Mouse (Mus musculus) cerebellum, postnatal 10 days (tissue): ENCODE results near the gene Dagla.

Experiments
- DNase-seq, 2 experiments: peaks; one replicate each; pipeline ENCODE4 v3.0.0; 2021; ENCODE audit warnings: mixed read lengths in 2 of 2

Gene Dagla

DNA sequence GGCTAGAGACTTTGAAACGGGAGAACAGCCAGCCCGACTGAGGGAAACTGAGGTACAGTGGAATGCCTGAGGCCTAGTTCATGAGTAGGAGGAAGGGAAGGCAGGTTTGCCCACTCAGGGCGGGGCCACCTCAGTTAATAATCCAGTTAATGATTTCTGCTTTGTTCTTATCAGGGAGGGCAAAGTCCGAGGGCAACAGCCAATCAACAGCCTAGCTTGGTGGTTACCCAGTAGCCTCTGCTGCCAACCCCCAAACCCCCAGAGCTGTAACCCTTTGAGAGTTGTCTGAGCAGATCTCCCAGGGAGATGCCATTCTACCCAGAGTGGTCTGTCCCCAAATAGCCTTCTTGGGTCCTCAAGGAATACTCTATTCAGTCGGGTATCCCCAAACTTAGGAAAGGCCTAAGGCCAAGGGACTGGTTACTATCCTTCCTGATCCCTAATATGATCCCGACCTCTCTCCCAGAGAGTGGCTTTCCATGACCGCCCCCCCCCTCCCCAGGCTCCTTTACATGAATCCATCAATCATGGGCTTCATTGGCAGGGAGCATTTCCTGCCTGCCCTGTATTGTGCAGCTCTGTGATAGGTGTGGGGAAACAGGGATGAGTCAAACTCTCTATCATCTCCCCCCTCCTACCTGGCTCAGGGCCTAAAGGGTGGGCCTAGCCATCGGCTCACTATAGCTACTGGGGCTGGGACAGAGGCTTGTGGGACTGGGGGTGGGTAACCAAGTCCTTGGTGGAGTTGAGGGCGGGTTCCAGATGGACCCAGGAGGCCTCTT lies 68.7 kb downstream of the Dagla start:
- DNase-seq: no peak

GRCm38 (mm10) chr19:10232327-10233017 lies 72.2 kb downstream of the Dagla start:
- peak in 1 of 2 experiments; percentile 33 for DNase-seq

- no peak for DNase-seq
Measured at GRCm38 (mm10) chr19:10231871-10232270, 72.8 kb downstream of the Dagla start.

GRCm38 (mm10) chr19:10231016-10231415 lies 73.7 kb downstream of the Dagla start:
- DNase-seq: no peak

DNA sequence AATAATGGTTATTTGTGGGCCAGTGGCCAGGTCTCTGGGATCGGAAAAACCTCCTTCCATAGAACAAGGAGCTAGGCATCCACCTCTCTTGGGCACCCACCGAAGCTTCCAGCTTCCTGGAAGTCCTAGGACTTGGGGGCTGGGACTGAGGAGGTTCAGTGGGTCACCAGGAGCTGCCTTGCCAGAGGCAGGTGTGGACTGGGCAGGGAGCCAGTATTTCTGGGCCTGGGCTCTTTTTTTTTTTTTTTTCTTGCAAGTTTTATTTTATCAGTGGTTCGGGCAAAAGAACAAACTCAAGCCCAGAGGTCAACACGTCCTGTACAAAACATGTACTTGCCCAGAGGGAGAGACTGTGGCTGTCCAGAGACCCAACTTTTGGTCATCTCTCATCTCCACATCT lies 78.9 kb downstream of the Dagla start:
- DNase-seq: no peak

GRCm38 (mm10) chr19:10224637-10225453 lies 79.8 kb downstream of the Dagla start:
- DNase-seq: no peak

- DNase-seq: no peak
Measured at GRCm38 (mm10) chr19:10223561-10223960, 81.1 kb downstream of the Dagla start.

GRCm38 (mm10) chr19:10222656-10223055 lies 82.0 kb downstream of the Dagla start:
- DNase-seq: no peak

- no peak for DNase-seq
Measured at GRCm38 (mm10) chr19:10221585-10221984, 83.1 kb downstream of the Dagla start.

- no peak for DNase-seq
Measured at GRCm38 (mm10) chr19:10219593-10219992, 85.1 kb downstream of the Dagla start.

GRCm38 (mm10) chr19:10219108-10219507 lies 85.6 kb downstream of the Dagla start:
- peak; percentile 66 to 76 for DNase-seq

DNA sequence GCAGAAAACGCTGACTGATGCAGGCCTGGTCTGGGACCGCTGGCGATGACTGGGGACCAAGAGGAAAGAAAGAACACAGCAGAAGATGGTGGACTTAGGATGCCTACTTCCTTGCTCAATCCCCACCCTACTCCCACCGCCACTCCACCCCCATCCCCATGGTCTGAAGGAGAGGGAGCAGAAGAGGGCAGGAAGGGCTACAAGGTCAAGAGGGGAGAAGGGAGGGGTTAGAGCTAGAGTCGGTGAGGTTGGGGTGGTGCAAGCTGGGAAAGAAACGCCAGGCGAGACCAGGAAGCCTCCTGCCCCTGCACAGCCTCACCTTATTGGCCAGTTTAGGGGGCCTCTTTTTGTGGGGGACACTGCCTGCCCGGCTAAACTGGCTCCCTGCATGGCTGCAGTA lies 88.6 kb downstream of the Dagla start:
- no peak for DNase-seq

DNA sequence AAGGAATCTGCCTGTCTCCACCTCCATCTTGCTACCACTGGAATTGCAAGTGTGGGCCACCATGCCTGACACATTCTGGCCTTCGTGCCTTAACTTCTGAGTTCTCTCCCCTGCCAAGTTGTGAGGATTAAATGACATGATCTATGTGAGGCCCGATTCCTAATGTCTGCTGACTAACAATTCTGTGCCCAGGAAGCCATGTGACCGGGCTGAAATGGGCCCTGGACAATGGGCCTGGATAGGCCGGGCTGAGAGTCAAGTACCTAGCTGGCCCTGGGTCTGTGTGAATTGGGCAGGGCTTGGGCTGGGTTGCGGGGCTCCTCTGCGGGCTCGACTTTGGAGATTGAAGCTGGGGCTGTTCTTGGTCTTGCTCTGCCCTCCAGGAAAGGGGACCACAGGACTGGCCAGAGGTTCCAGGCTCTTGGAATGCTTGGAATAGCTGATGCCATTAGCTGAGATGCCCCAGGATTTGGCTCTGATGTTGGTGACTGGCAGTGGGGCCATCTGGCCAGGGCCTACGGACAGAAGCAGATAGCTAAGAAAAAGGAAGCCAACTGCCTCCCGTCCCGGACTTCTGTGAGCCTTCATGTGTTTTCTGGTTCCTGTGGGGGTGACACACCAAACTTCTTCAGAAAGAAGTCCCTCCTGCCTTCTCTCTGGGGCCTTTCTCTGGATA lies 90.7 kb downstream of the Dagla start:
- DNase-seq: peak; percentile 50 to 62

- no peak for DNase-seq
Measured at GRCm38 (mm10) chr19:10210885-10211284, 93.8 kb downstream of the Dagla start.

DNA sequence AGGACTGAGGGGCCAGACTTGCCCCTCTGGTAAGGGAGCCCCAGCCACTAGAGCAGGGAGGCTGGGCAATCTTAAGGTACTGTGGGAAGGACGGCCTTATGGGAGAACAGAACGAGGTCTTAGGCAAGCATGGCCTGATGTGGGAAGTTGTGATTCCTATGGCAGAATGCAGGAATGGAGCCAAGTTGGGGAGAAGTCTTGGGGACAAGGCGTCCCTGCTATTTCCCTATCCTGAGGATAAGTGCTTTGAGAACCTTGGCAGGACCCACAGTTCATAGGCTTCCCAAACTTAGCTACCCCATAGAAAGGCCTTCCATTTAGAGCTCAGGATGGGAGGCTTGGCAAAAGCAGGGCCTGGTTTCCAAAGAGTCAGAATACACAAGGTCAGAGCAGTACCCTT lies 95.8 kb downstream of the Dagla start:
- DNase-seq: no peak

GRCm38 (mm10) chr19:10205051-10205450 lies 99.6 kb downstream of the Dagla start:
- DNase-seq: no peak

- DNase-seq: peak; percentile 52 to 62
Measured at GRCm38 (mm10) chr19:10204616-10205001, 100.1 kb downstream of the Dagla start.

GRCm38 (mm10) chr19:10203848-10204615 lies 100.6 kb downstream of the Dagla start, which contains the start of the genes Tmem258 and Fen1:
Gene Tmem258, plus strand, starts transcription at chr19:10204014.
Gene Fen1, minus strand, starts transcription at chr19:10204169.
- peak; percentile 95 to 97 for DNase-seq

DNA sequence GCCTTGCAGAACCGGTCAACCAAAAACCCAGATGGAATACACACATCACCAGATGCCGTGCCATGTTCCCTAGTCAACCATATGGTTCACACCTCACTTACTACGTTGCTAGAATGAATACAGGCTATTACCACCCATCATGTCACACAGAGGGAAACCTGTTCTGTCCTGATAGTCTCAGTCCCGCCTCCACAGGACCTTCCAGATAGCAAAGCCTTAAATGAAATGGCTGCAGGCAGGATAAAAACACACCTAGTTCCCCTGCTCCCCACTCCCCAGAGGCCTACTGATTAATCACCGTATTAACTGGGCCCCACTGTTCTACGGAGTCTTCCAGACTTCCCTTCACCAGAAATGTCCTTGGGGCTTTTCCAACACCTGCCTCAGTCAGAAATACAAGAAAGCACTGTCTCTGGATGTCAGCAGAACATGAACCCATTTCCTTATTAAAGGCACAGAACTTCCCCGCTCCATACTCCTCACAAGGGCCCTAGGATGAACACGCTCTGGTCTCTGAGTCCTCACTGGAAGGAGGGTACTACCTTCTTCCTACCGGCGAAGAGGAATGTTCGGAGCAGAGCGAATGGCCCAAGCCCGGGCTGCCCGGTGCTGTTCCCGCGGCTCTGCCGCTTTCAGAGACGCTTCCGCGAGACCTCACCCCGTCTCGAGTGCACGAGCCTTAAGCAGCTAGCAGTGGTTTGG lies 101.4 kb downstream of the Dagla start:
- no peak for DNase-seq

- DNase-seq: peak; percentile 91 to 94
Measured at GRCm38 (mm10) chr19:10198723-10199122, 106.0 kb downstream of the Dagla start.

DNA sequence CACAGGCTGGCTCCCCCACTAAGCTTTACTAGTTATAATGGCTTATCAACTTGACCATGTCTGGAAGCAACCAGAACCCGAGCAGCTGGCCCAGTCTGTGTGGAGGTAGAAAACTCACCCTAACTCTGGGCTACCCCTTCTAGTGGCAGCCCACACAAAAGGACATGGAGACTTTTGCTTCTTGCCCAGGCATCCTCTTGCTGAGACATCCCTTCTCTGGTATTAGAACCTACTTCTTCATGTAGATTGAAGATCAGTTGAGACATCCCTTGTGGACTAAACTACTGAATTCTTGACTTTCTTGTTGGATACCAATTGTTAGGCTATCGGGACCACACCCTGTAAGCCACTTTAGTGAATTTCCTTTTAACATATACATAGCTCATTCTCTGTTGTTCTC lies 106.4 kb downstream of the Dagla start:
- DNase-seq: no peak
